Mouse (Mus musculus): ENCODE results near the gene Hdhd5.

Gene Hdhd5

GRCm38 (mm10) chr6:120536337-120536736 lies 5.2 kb upstream of the Hdhd5 start:
- DNase-seq (ENCODE audit: low read depth in 1 of 2, low spot score in 2 of 2) = no peak

DNA sequence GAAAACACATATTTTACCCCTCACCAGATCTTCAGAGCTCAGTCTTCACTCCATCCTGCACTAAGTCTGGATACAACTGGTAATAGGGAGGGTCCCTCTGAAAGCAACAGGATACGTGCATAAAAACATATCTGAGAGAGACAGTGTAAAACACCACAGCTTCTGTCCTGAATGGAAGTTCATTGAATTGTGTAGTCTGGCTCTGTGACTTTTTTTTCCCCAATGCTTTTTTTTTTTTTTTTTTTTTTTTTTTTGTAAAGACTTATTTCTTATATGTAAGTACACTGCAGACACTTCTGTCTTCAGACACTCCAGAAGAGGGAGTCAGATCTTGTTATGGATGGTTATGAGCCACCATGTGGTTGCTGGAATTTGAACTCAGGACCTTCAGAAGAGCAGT lies 1.5 kb upstream of the Hdhd5 start:
- DNase-seq (ENCODE audit: low read depth in 1 of 2, low spot score in 2 of 2) = no peak

DNA sequence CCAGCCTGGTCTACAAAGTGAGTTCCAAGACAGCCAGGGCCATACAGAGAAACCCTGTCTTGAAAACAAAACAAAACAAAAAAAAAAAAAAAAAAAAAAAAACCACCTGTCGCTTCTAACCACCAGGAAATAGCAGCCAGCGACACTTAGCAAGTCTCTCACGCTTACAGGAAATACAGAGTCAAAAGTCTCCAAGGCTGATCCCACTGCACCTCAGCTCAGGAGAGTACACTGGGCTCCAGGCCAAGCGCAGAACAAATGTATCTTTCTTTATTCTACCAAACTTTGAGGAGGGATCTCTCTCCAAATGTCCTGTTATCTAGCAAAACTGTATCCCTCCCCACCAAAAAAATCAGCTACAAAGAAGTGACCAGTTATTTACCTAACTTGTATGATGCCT lies 2.0 kb downstream of the Hdhd5 start:
- DNase-seq (ENCODE audit: low read depth in 1 of 2, low spot score in 2 of 2) = no peak

DNA sequence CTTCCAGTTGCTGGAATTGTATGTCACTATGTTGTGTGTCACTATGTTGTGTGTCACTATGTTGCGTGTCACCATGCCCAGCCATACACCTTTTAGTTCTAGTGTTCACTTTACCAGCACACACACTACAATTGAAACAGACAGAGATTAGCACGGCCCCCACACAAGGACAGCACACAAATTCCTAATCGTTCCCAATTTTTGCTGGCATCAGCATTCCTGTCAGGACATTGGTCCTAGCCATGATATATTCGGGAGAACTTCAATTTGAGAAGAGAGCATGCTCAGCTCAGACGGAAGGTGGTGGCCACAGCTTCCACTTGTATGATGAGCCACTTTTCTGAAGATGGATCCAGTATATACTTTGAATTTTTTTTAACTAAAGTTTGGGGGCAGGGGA lies 6.3 kb downstream of the Hdhd5 start:
- DNase-seq (ENCODE audit: low read depth in 1 of 2, low spot score in 2 of 2) = no peak

DNA sequence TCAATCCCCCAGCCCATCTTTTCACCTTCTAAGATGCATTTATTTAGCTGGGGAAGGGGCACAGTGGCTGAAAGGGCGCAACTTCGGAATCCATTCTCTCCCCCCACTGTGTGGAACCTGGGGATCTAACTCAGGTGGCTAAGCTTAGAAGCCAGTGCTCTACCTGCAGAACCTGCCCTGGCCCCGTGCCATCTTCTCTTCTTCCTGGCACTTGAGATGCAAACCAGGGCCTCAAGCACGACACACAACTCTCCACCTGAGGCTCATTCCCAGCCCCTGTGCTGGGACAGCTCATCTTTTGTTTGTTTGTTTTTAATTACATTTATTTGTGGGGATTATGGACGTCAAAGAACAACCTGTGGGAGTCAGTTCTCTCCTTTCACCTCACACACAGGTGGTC lies 11.5 kb downstream of the Hdhd5 start:
- DNase-seq (ENCODE audit: low read depth in 1 of 2, low spot score in 2 of 2) = no peak

DNA sequence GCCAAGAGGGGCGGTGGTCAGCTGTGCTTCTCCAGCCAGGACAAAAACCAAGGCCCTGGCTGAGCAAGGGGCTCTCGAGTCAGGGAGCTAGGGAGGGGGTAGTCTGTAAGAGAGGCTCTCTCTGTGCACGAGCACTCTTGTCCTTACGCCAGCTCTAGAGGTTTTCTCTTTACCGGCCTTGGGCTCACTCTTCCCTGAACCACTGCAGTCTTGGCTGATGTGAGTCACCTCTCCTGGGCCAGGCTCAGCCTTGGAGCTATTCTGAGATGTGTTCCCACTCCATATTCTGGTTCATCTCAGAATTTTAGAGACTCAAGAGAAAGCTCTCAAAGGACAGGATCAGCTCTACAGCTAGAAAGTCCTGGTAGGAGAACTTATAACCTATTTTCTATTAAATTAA lies 13.8 kb downstream of the Hdhd5 start:
- no peak for DNase-seq (ENCODE audit: low read depth in 1 of 2, low spot score in 2 of 2)

DNA sequence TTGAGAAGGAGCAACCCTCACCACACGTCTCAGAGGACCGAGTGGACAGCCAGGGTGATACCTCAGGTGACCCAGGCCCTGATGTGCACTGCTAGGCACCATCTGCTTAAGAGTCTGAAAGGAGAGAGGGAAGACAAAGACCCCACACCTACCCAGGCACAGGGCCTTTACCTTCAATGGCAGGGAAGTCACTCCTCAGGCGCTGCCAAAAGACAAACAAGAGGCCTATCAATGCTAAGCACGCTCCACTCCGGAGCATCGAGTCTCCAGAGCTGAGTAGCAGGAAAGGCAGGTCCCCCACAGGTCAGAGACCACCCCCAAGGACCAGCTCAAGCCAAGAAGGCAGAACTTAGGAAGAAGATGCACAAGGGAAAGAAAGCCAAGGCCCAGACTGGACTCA lies 14.2 kb downstream of the Hdhd5 start:
- no peak for DNase-seq (ENCODE audit: low read depth in 1 of 2, low spot score in 2 of 2)

DNA sequence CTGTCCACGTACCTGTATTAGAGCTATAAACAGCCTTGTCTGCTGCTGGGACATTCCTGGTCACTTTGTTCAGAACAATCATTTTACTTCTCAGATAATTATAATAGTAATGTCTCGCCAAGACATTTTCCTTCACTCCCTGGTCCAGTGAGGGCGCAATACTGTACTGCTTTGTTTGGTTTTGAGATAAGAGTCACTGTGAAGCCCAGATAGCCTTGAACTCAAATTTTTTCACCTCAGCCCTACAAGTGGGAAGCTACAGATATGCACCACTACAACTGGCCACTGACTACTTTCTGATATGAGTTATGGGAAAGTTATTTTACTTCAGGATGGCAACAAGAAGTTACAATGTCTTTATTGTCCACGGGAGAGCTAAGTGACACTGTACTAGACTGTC lies 14.7 kb downstream of the Hdhd5 start:
- DNase-seq (ENCODE audit: low read depth in 1 of 2, low spot score in 2 of 2) = no peak

GRCm38 (mm10) chr6:120511212-120511611 lies 19.9 kb downstream of the Hdhd5 start:
- DNase-seq (ENCODE audit: low read depth in 1 of 2, low spot score in 2 of 2) = no peak

DNA sequence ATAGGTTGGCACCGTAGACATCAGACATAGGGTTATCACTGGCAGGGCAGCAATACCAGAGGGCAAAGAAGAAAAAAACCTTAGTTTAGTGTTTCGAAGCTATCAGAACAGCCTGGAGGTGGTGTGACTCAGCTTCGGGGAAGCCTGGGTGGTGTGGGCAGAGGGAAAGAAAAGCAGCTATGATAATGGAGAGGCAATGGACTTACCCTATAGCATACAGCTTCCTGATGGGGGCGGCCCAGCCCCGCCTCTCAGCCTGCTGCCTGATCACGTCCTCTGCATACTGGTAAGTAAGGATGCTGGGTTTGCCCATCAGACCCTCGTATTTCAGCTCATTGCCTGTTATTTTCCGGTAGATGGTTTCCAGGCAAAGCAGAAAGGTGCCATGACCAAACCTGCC lies 20.7 kb downstream of the Hdhd5 start:
- no peak for DNase-seq (ENCODE audit: low read depth in 1 of 2, low spot score in 2 of 2)

DNA sequence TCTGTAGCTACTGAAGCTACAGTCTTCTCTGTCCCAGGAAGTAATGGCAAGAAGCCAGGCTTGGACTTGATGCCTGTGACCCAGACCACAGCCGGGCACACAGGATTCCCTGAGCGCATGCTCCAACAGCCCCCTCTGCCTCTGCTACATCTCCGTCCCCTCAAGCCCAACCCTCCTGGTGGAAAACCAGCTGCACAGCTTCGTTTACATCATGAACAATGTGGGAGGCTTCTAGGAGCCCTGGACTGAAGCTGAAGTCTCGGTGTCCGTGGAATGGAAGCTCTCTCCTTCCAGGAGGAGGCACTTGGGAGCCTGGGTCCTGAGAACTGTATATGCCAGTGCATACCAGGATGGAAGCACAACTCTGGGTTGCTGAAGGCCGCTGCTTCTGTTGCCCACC lies 21.1 kb downstream of the Hdhd5 start:
- no peak for DNase-seq (ENCODE audit: low read depth in 1 of 2, low spot score in 2 of 2)

- no peak for DNase-seq (ENCODE audit: low read depth in 1 of 2, low spot score in 2 of 2)
These were observed 22.5 kb downstream of the Hdhd5 start for GRCm38 (mm10) chr6:120508645-120509044.

- DNase-seq (ENCODE audit: low read depth in 1 of 2, low spot score in 2 of 2) = no peak
These were observed 25.6 kb downstream of the Hdhd5 start for GRCm38 (mm10) chr6:120505531-120505930.

- DNase-seq (ENCODE audit: low read depth in 1 of 2, low spot score in 2 of 2) = no peak
These were observed 27.1 kb downstream of the Hdhd5 start for GRCm38 (mm10) chr6:120504051-120504450.

DNA sequence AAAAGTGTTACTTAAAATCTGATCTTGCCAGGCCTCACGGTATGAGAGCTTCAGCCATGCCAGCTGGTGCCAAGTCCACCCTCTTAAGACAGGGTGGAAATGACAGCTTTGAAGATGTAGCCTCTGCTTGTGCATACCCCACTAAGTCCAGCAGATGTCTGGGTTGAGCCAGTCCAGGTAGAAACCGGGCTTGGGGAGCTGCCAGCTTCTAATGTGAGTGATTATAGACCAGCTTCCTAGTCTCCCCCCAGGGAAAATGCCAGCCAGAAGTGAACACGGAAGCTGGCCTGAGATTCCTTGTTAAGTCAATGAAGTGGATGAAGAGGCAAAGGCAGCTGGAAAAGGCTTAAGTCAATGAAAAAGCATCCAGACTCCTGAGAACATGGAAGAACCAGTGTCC lies 34.6 kb downstream of the Hdhd5 start:
- no peak for DNase-seq (ENCODE audit: low read depth in 1 of 2, low spot score in 2 of 2)

- no peak for DNase-seq (ENCODE audit: low read depth in 1 of 2, low spot score in 2 of 2)
These were observed 37.5 kb downstream of the Hdhd5 start, which contains the start of gene Tmem121b for GRCm38 (mm10) chr6:120493374-120494181. Gene Tmem121b, minus strand, starts transcription at chr6:120493807.

GRCm38 (mm10) chr6:120492499-120493373 lies 38.4 kb downstream of the Hdhd5 start:
- DNase-seq (ENCODE audit: low read depth in 1 of 2, low spot score in 2 of 2) = no peak

DNA sequence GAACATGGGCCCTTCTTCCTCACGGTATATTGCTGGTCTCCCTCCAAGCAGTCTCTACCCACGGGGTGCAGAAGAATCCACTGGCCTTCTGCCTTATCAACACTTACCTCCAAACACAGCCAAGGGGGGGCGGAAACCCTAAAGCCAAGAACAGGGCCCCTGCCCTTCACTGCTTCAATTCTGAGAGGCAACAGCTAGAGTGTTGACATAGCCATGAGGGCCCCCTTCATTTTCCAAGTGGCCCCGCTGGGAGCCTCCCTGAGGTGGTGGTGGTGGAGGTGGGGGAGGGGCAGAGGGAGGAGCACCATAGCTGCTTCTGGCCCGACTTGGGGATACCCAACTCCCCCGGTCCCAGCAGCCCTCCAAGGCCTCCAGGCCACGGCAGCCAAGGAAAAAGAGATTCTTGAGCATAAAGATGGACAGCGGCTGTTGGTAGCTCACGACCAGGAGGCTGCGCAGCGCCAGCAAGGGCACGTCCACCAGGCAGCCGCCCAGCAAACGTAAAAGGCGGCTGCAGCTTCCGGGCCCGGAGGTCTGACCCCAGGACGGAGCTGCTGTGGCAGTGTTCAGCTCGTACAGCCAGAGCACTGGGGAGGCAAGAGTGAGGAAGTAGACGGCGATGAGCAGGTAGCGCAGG lies 39.1 kb downstream of the Hdhd5 start:
- no peak for DNase-seq (ENCODE audit: low read depth in 1 of 2, low spot score in 2 of 2)

DNA sequence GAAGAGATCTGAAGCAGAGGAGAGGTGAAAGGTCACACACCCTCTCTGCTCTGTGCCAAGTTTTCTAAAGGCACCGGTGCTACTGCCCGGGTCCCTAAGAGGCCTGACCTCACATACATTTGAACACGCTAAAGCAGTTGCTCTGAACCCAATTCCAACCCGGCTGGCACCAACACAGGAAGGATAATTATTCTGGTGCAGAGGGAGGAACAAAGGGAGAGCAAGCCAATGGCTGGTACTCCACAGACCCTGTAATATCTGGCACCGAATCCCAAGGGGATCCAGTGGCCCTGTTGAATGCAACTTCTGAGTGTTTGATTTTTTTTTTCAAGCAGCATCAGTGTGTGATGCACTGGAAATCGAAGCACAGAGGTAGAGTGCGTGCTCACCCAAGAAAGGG lies 40.1 kb downstream of the Hdhd5 start:
- no peak for DNase-seq (ENCODE audit: low read depth in 1 of 2, low spot score in 2 of 2)

- no peak for DNase-seq (ENCODE audit: low read depth in 1 of 2, low spot score in 2 of 2)
These were observed 41.7 kb downstream of the Hdhd5 start for GRCm38 (mm10) chr6:120489461-120489860.

DNA sequence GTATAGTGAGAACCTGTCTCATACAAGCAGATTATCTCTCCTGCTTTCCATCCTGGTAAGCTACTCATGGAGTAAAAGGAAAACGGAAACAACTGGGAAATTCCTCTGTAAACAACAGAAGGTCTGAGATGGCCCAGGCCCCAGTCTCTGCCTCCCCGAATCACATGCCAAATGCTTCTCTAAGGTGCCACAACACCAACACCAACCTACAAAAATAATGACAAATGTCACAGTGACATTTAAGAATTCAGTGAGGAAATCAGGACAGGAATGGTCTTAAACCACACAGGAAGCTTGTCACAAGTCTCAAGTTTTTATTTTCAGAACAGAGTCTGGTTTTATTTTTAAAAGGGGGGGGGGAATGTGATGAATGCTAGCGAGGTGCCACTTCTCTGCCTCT lies 42.5 kb downstream of the Hdhd5 start:
- no peak for DNase-seq (ENCODE audit: low read depth in 1 of 2, low spot score in 2 of 2)

DNA sequence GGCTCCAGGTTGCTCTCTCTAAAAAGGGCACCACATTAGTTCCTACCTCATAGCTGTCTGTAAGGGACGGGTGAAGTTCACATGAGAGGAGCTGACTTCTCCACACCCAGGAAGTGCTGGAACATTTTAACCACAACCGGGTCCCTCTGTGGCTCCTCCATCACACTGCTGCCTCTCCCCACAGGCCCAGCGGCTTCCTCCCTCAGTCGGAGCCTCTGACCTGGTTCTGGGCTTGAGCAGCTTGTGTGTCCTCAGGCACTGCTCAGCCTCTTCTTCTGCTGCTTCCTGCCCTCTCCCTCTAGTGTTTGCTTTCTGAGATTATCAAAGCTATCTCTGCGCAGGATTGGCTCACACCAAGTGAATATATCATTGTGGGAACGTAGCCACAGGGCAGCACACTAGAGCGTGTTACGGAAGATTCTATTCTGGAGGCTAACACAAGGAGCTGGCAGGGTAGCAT lies 45.0 kb downstream of the Hdhd5 start:
- peak in 1 of 2 experiments; percentile 31 for DNase-seq (ENCODE audit: low read depth in 1 of 2, low spot score in 2 of 2)
